Mouse (Mus musculus): ENCODE results near the gene Hsf2.

Hsf2 gene

DNA sequence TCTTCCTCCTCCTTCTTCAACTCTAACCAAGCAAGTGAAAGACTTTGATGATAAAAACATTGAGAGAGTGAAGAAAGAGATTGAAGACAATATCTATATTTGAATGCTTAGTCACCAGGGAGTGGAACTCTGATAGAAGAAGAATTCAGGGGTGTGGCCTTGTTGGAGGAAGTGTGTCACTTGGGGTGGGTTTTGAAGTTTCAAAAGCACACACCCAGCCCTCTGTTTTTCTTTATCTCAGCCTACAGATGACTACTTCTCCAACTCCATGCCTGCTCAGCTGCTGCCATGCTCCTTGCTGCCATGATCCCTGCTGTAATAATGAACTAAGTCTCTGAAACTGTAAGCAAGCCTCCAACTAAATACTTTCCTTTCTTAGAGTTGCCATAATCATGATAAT is 20.4 kb upstream of the Hsf2 start:
- Histone ChIP-seq H3K9me3 (ENCODE audit: low read length) (0 out of 2 replicates have a peak, but pooled peaks cover 4% of the 10 kb centered on the region), H3K36me3 (ENCODE audit: insufficient read depth, low read length) (no peaks in the 10 kb centered on the region), H3K27me3 (ENCODE audit: insufficient read depth, low read length) (peaks cover 2% of the 10 kb centered on the region; the same call in 1 of the 2 replicates), H3K4me3 (replicated peaks; ENCODE audit: low read length) (no peak overlapping the region), H3K4me1 (replicated peaks; ENCODE audit: low read depth, low read length) (no peaks in the 10 kb centered on the region)
- no peak for TF ChIP-seq CTCF (conservative IDR thresholded peaks at IDR 0.05; ENCODE audit: low read length)
- TF ChIP-seq POU5F1 (IDR thresholded peaks at IDR 0.05; ENCODE audit: borderline replicate concordance, low read length): no peak
- TF ChIP-seq NANOG (IDR thresholded peaks at IDR 0.05; ENCODE audit: borderline replicate concordance, low read length): no peak

- TF ChIP-seq POU5F1 (IDR thresholded peaks at IDR 0.05; ENCODE audit: borderline replicate concordance, low read length) (no peak), NANOG (IDR thresholded peaks at IDR 0.05; ENCODE audit: borderline replicate concordance, low read length) (peak; percentile 85), CTCF (conservative IDR thresholded peaks at IDR 0.05; ENCODE audit: low read length) (no peak)
Observed at GRCm38 (mm10) chr10:57477121-57477843, 8.9 kb upstream of the Hsf2 start.

GRCm38 (mm10) chr10:57481717-57482116 is 4.5 kb upstream of the Hsf2 start:
- Histone ChIP-seq H3K9me3 (ENCODE audit: low read length) (no peaks in the 10 kb centered on the region), H3K36me3 (ENCODE audit: insufficient read depth, low read length) (no peaks in the 10 kb centered on the region), H3K4me3 (replicated peaks; ENCODE audit: low read length) (no peak overlapping the region), H3K27me3 (ENCODE audit: insufficient read depth, low read length) (no peaks in the 10 kb centered on the region), H3K4me1 (replicated peaks; ENCODE audit: low read depth, low read length) (peaks cover 31% of the 10 kb centered on the region)
- TF ChIP-seq CTCF (conservative IDR thresholded peaks at IDR 0.05; ENCODE audit: low read length) (no peak), NANOG (IDR thresholded peaks at IDR 0.05; ENCODE audit: borderline replicate concordance, low read length) (no peak), POU5F1 (IDR thresholded peaks at IDR 0.05; ENCODE audit: borderline replicate concordance, low read length) (no peak)

More at GRCm38 (mm10) chr10:57477121-57477843, 8.9 kb upstream of the Hsf2 start:
- no peaks in the 10 kb centered on the region for H3K27me3 ChIP-seq (ENCODE audit: insufficient read depth, low read length)
- peaks cover 32% of the 10 kb centered on the region for H3K4me1 ChIP-seq (replicated peaks; ENCODE audit: low read depth, low read length)
- H3K36me3 ChIP-seq (ENCODE audit: insufficient read depth, low read length): no peaks in the 10 kb centered on the region
- no peak overlapping the region for H3K4me3 ChIP-seq (replicated peaks; ENCODE audit: low read length)
- H3K9me3 ChIP-seq (ENCODE audit: low read length): no peaks in the 10 kb centered on the region

DNA sequence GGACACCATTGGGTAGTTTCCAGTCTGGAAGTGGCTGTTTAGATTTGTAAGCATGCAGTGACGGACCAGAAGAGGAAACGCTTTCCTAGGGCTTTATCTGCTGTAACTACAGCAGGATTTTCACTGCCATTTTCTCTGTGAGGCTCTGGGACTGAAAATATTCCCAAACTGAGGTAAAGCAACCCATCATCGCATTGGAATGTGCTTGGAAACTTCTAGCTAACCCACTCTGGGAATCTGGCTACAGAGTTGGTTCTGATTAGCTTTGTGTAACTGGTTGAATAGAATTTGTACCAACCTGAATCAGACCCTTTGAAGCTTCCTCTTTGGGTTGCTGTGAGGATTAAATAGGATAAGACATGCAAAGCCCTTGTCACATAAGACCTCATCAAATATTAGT is 1.4 kb upstream of the Hsf2 start:
- no peaks in the 10 kb centered on the region for H3K27me3 ChIP-seq (ENCODE audit: insufficient read depth, low read length)
- TF ChIP-seq POU5F1 (IDR thresholded peaks at IDR 0.05; ENCODE audit: borderline replicate concordance, low read length) (no peak), NANOG (IDR thresholded peaks at IDR 0.05; ENCODE audit: borderline replicate concordance, low read length) (no peak), CTCF (conservative IDR thresholded peaks at IDR 0.05; ENCODE audit: low read length) (no peak)
- no peaks in the 10 kb centered on the region for H3K36me3 ChIP-seq (ENCODE audit: insufficient read depth, low read length)

GRCm38 (mm10) chr10:57486542-57487071 is 422 bp downstream of the Hsf2 start:
- H3K4me1 ChIP-seq (replicated peaks; ENCODE audit: low read depth, low read length): peaks cover 54% of the 10 kb centered on the region
- TF ChIP-seq CTCF (conservative IDR thresholded peaks at IDR 0.05; ENCODE audit: low read length): no peak
- no peak for TF ChIP-seq NANOG (IDR thresholded peaks at IDR 0.05; ENCODE audit: borderline replicate concordance, low read length)
- TF ChIP-seq POU5F1 (IDR thresholded peaks at IDR 0.05; ENCODE audit: borderline replicate concordance, low read length): no peak
- H3K27me3 ChIP-seq (ENCODE audit: insufficient read depth, low read length): no peaks in the 10 kb centered on the region
- peak overlapping the region; percentile 93 for H3K4me3 ChIP-seq (replicated peaks; ENCODE audit: low read length)
- H3K9me3 ChIP-seq (ENCODE audit: low read length): no peaks in the 10 kb centered on the region
- H3K36me3 ChIP-seq (ENCODE audit: insufficient read depth, low read length): no peaks in the 10 kb centered on the region

More for the DNA sequence above, 1.4 kb upstream of the Hsf2 start:
- H3K4me1 ChIP-seq (replicated peaks; ENCODE audit: low read depth, low read length): peaks cover 35% of the 10 kb centered on the region
- no peak overlapping the region for H3K4me3 ChIP-seq (replicated peaks; ENCODE audit: low read length)
- no peaks in the 10 kb centered on the region for H3K9me3 ChIP-seq (ENCODE audit: low read length)

DNA sequence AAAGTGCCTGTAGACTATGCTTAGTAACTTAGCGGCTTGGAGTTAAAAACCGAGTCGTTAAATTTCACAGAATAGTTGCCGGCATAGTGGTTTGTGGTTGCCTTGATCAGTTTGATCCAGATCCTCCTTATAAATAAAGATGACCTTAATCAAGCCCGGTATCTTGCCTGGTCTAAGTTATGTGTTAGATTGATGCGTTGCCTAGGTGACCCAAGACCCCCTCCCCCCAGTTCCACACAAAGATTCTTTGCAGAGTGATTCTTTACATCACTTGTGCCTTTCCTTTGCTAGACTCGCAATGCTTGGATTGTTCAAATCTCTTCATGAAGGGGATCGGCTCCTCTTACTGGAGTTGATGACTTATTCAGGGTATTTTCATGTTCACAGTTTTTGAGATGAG is 1.0 kb downstream of the Hsf2 start:
- Histone ChIP-seq H3K36me3 (ENCODE audit: insufficient read depth, low read length) (no peaks in the 10 kb centered on the region), H3K27me3 (ENCODE audit: insufficient read depth, low read length) (no peaks in the 10 kb centered on the region), H3K4me1 (replicated peaks; ENCODE audit: low read depth, low read length) (peaks cover 57% of the 10 kb centered on the region), H3K4me3 (replicated peaks; ENCODE audit: low read length) (peak overlapping the region; percentile 93), H3K9me3 (ENCODE audit: low read length) (no peaks in the 10 kb centered on the region)
- TF ChIP-seq POU5F1 (IDR thresholded peaks at IDR 0.05; ENCODE audit: borderline replicate concordance, low read length) (no peak), NANOG (IDR thresholded peaks at IDR 0.05; ENCODE audit: borderline replicate concordance, low read length) (no peak), CTCF (conservative IDR thresholded peaks at IDR 0.05; ENCODE audit: low read length) (no peak)

GRCm38 (mm10) chr10:57488591-57488990 is 2.4 kb downstream of the Hsf2 start:
- peaks cover 63% of the 10 kb centered on the region for H3K4me1 ChIP-seq (replicated peaks; ENCODE audit: low read depth, low read length)
- TF ChIP-seq POU5F1 (IDR thresholded peaks at IDR 0.05; ENCODE audit: borderline replicate concordance, low read length) (no peak), CTCF (conservative IDR thresholded peaks at IDR 0.05; ENCODE audit: low read length) (no peak), NANOG (IDR thresholded peaks at IDR 0.05; ENCODE audit: borderline replicate concordance, low read length) (no peak)
- 0 out of 2 replicates have a peak, but pooled peaks cover 2% of the 10 kb centered on the region for H3K36me3 ChIP-seq (ENCODE audit: insufficient read depth, low read length)
- no peak overlapping the region for H3K4me3 ChIP-seq (replicated peaks; ENCODE audit: low read length)
- H3K9me3 ChIP-seq (ENCODE audit: low read length): no peaks in the 10 kb centered on the region
- no peaks in the 10 kb centered on the region for H3K27me3 ChIP-seq (ENCODE audit: insufficient read depth, low read length)

GRCm38 (mm10) chr10:57492050-57492449 is 5.9 kb downstream of the Hsf2 start:
- no peaks in the 10 kb centered on the region for H3K27me3 ChIP-seq (ENCODE audit: insufficient read depth, low read length)
- H3K4me1 ChIP-seq (replicated peaks; ENCODE audit: low read depth, low read length): peaks cover 59% of the 10 kb centered on the region
- H3K4me3 ChIP-seq (replicated peaks; ENCODE audit: low read length): peak overlapping the region; percentile 46
- H3K36me3 ChIP-seq (ENCODE audit: insufficient read depth, low read length): peaks cover 14% of the 10 kb centered on the region
- H3K9me3 ChIP-seq (ENCODE audit: low read length): no peaks in the 10 kb centered on the region
- TF ChIP-seq CTCF (conservative IDR thresholded peaks at IDR 0.05; ENCODE audit: low read length) (no peak), POU5F1 (IDR thresholded peaks at IDR 0.05; ENCODE audit: borderline replicate concordance, low read length) (peak; percentile 78; the same call in 1 of the 2 replicates)

Data from E14TG2a.4 (cell line).